Mouse (Mus musculus) bone marrow macrophage, adult 2 months (primary cell): ENCODE data around the gene Hscb.

Source experiments
- CTCF ChIP-seq: IDR thresholded peaks from 2 replicates; pipeline ENCODE4 v1.5.1; 2012; ENCODE audit warnings: low read depth, mild to moderate bottlenecking, low read length, moderate library complexity
- POLR2A ChIP-seq: IDR thresholded peaks from 2 replicates; pipeline ENCODE4 v1.6.1; 2012; ENCODE audit warnings: mild to moderate bottlenecking, low read depth, low read length, borderline replicate concordance

DNA sequence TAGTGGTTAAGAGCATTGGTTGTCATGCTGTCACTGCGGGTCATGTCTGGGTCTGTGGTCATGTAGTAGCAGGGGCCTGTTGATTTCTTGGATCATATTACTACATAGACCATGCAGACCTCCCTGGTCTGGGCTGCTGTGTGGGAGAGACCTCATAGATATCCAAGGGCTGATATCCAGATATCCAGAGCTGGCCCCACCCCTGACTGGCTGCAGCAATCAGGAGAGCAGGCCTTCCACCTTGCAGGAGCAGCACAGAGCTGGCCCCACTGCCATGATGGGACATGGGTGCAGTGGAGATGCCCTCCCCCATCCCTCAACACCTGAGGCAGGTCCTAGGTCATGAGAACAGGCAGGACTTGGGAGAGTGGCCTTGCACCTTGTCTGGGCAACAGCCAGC lies 35.7 kb upstream of the Hscb start:
- TF ChIP-seq CTCF (no peak), POLR2A (no peak)
